Mouse (Mus musculus): ENCODE data around the gene Cmpk1. TPM values are rescaled to one million over a fixed set of nuclear protein-coding genes. Genes with fewer than 3 reads are reported as not detected.
"Not testable (repeated sequence)": the region's sequence is repeated elsewhere in the genome, so short reads cannot be mapped to it uniquely, and the experiment has no call there.

Cmpk1 gene
- polyA plus RNA-seq, 1 experiment from 2014 or later, result 229 TPM

- no peaks in the 10 kb centered on the region for H3K36me3 ChIP-seq (ENCODE audit: control insufficient read depth, insufficient read depth, low read length)
- peak; percentile 66 for ATAC-seq
- H3K9me3 ChIP-seq (replicated peaks; ENCODE audit: control insufficient read depth, low read length, poor library complexity, severe bottlenecking), result no peaks in the 10 kb centered on the region
- peak overlapping the region; percentile 100 for H3K27ac ChIP-seq (ENCODE audit: low read length)
- peaks cover 24% of the 10 kb centered on the region for H3K4me1 ChIP-seq (ENCODE audit: control insufficient read depth, insufficient read depth, low read length)
- H3K4me2 ChIP-seq (ENCODE audit: low read length), result peak overlapping the region; percentile 88
- peak overlapping the region; percentile 87 for H3K4me3 ChIP-seq (ENCODE audit: low read depth, low read length)
- H3K9ac ChIP-seq (ENCODE audit: low read depth, low read length), result peak overlapping the region; percentile 98
- 3% methylated on average over 8 of the region's 8 CpGs for WGBS
- no peaks in the 10 kb centered on the region for H3K27me3 ChIP-seq (ENCODE audit: control insufficient read depth, insufficient read depth, low read depth, low read length)
These were observed 840 bp downstream of the Cmpk1 start for GRCm38 (mm10) chr4:114986211-114986590.

DNA sequence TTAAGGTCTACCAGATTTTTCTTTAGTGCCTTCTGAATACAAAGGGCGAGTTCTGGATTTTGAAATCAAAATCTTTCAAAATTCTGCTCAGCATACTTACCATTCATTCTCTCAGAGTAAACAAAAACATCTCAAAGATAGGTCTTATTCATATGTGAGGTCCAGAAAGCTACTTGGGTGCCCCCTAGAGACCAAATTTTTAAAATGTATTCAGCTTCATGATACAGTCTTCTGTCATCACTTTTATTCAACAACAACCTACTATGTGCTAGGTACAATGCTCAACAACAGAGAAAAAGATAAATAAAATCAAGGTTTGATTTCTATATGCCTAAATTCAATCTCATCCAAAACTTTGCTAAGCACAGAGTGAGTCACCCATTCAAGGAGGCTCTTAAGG lies 4.0 kb downstream of the Cmpk1 start:
- H3K9ac ChIP-seq (ENCODE audit: low read depth, low read length), result no peak overlapping the region

DNA sequence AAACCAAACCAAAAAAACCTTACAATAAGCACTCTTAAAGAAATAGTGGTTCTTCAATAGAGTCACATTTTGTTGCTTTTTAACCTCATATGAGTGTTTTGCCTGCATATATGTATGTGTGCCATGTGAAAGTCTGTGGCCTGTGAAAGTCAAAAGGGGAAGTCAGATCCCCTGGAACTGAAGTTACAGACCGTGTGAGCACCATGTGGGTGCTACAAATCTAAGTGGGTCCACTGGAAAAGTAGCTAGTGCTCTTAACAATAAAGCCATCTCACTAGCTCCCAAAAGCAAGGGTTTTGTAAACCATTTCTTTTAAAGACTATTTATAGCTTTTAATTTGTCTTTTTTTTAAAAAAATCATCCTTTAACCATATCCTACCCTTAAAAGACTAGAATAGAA lies 4.4 kb downstream of the Cmpk1 start:
- Histone ChIP-seq H3K4me1 (ENCODE audit: control insufficient read depth, insufficient read depth, low read length) (peaks cover 20% of the 10 kb centered on the region), H3K36me3 (ENCODE audit: control insufficient read depth, insufficient read depth, low read length) (no peaks in the 10 kb centered on the region), H3K9ac (ENCODE audit: low read depth, low read length) (no peak overlapping the region), H3K27me3 (ENCODE audit: control insufficient read depth, insufficient read depth, low read depth, low read length) (no peaks in the 10 kb centered on the region), H3K9me3 (replicated peaks; ENCODE audit: control insufficient read depth, low read length, poor library complexity, severe bottlenecking) (no peaks in the 10 kb centered on the region), H3K4me3 (ENCODE audit: low read depth, low read length) (no peak overlapping the region), H3K27ac (ENCODE audit: low read length) (no peak overlapping the region), H3K4me2 (ENCODE audit: low read length) (no peak overlapping the region)
- WGBS, result 83% methylated on average over 1 of the region's 1 CpGs
- no peak for ATAC-seq

More for the DNA sequence above, 4.0 kb downstream of the Cmpk1 start:
- Histone ChIP-seq H3K9me3 (replicated peaks; ENCODE audit: control insufficient read depth, low read length, poor library complexity, severe bottlenecking) (no peaks in the 10 kb centered on the region), H3K27ac (ENCODE audit: low read length) (no peak overlapping the region), H3K4me2 (ENCODE audit: low read length) (no peak overlapping the region), H3K36me3 (ENCODE audit: control insufficient read depth, insufficient read depth, low read length) (no peaks in the 10 kb centered on the region), H3K27me3 (ENCODE audit: control insufficient read depth, insufficient read depth, low read depth, low read length) (no peaks in the 10 kb centered on the region), H3K4me1 (ENCODE audit: control insufficient read depth, insufficient read depth, low read length) (peaks cover 24% of the 10 kb centered on the region), H3K4me3 (ENCODE audit: low read depth, low read length) (no peak overlapping the region)
- ATAC-seq, result no peak
- 95% methylated on average over 1 of the region's 1 CpGs for WGBS

DNA sequence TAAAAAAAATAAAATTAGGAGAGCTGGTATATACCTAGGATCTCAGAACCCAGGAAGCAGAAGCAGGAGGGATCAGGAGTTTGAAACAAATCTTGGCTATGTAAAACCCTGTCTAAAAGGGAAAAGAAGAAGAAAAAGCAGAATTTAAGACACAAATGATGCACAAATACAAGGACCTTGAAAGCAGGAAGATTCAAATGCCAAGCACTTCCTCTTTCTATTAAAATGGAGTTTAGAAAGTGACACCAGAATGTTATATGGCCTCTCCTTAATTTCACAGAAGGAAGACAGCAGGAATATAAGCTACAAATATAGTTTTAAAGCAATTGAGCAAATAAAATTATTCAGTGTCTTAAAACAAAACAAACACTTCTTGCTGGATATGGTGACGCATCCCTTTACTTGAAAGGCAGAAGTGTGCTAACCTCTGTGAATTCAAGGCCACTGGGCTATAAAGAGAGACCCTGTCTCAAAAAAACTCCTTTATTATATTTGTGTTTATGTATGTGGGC lies 13.8 kb downstream of the Cmpk1 start:
- WGBS, result 100% methylated on average over 1 of the region's 1 CpGs
- Histone ChIP-seq H3K4me1 (ENCODE audit: control insufficient read depth, insufficient read depth, low read length) (no peaks in the 10 kb centered on the region), H3K4me2 (ENCODE audit: low read length) (no peak overlapping the region), H3K27ac (ENCODE audit: low read length) (no peak overlapping the region), H3K27me3 (ENCODE audit: control insufficient read depth, insufficient read depth, low read depth, low read length) (no peaks in the 10 kb centered on the region), H3K9ac (ENCODE audit: low read depth, low read length) (no peak overlapping the region), H3K4me3 (ENCODE audit: low read depth, low read length) (no peak overlapping the region), H3K36me3 (ENCODE audit: control insufficient read depth, insufficient read depth, low read length) (no peaks in the 10 kb centered on the region), H3K9me3 (replicated peaks; ENCODE audit: control insufficient read depth, low read length, poor library complexity, severe bottlenecking) (no peaks in the 10 kb centered on the region)
- no peak for ATAC-seq

- no peaks in the 10 kb centered on the region for H3K4me1 ChIP-seq (ENCODE audit: control insufficient read depth, insufficient read depth, low read length)
- no peak for ATAC-seq
- no peak overlapping the region for H3K4me3 ChIP-seq (ENCODE audit: low read depth, low read length)
- H3K9me3 ChIP-seq (replicated peaks; ENCODE audit: control insufficient read depth, low read length, poor library complexity, severe bottlenecking), result no peaks in the 10 kb centered on the region
- no peak overlapping the region for H3K9ac ChIP-seq (ENCODE audit: low read depth, low read length)
- no peak overlapping the region for H3K27ac ChIP-seq (ENCODE audit: low read length)
- H3K36me3 ChIP-seq (ENCODE audit: control insufficient read depth, insufficient read depth, low read length), result peaks cover 11% of the 10 kb centered on the region; the same call in 1 of the 2 replicates
- WGBS, result 94% methylated on average over 5 of the region's 5 CpGs
- H3K4me2 ChIP-seq (ENCODE audit: low read length), result no peak overlapping the region
- H3K27me3 ChIP-seq (ENCODE audit: control insufficient read depth, insufficient read depth, low read depth, low read length), result no peaks in the 10 kb centered on the region
These were observed 16.3 kb downstream of the Cmpk1 start for GRCm38 (mm10) chr4:114970736-114971135.

- not testable (repeated sequence) for H3K27ac ChIP-seq (ENCODE audit: low read length); H3K4me1 ChIP-seq (ENCODE audit: control insufficient read depth, insufficient read depth, low read length); H3K4me2 ChIP-seq (ENCODE audit: low read length); H3K27me3 ChIP-seq (ENCODE audit: control insufficient read depth, insufficient read depth, low read depth, low read length); ATAC-seq; H3K9me3 ChIP-seq (replicated peaks; ENCODE audit: control insufficient read depth, low read length, poor library complexity, severe bottlenecking); H3K9ac ChIP-seq (ENCODE audit: low read depth, low read length); H3K4me3 ChIP-seq (ENCODE audit: low read depth, low read length)
- 92% methylated on average over 2 of the region's 2 CpGs for WGBS
- H3K36me3 ChIP-seq (ENCODE audit: control insufficient read depth, insufficient read depth, low read length), result peaks cover 13% of the 10 kb centered on the region
These were observed 26.2 kb downstream of the Cmpk1 start for GRCm38 (mm10) chr4:114960881-114961280.

GRCm38 (mm10) chr4:114959533-114959932 lies 27.5 kb downstream of the Cmpk1 start:
- Histone ChIP-seq H3K27me3 (ENCODE audit: control insufficient read depth, insufficient read depth, low read depth, low read length) (no peaks in the 10 kb centered on the region), H3K4me2 (ENCODE audit: low read length) (no peak overlapping the region), H3K36me3 (ENCODE audit: control insufficient read depth, insufficient read depth, low read length) (peaks cover 8% of the 10 kb centered on the region), H3K4me1 (ENCODE audit: control insufficient read depth, insufficient read depth, low read length) (no peaks in the 10 kb centered on the region), H3K9ac (ENCODE audit: low read depth, low read length) (no peak overlapping the region), H3K27ac (ENCODE audit: low read length) (no peak overlapping the region), H3K9me3 (replicated peaks; ENCODE audit: control insufficient read depth, low read length, poor library complexity, severe bottlenecking) (no peaks in the 10 kb centered on the region), H3K4me3 (ENCODE audit: low read depth, low read length) (no peak overlapping the region)
- WGBS, result 97% methylated on average over 2 of the region's 2 CpGs
- ATAC-seq, result no peak

DNA sequence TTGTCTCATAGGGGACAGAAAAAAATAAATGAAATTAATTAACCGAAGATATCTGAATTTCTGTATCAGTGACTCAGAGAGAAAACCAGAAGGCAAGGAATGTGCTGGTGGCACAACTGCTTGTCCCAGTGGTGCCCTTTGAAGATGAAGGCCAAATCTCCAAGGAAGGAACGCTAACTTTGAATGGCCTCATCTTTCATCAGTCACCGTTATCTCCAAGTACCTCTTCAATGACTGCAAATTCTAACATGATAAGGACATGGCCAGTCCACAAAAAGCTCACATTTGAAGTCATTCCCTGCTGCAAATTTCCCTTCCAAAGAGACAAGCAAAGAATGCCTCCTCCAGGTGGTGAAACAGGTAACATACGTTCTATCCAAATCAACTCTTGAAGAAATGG lies 28.3 kb downstream of the Cmpk1 start:
- Histone ChIP-seq H3K4me3 (ENCODE audit: low read depth, low read length) (no peak overlapping the region), H3K9me3 (replicated peaks; ENCODE audit: control insufficient read depth, low read length, poor library complexity, severe bottlenecking) (no peaks in the 10 kb centered on the region), H3K36me3 (ENCODE audit: control insufficient read depth, insufficient read depth, low read length) (peaks cover 8% of the 10 kb centered on the region; the same call in 1 of the 2 replicates), H3K4me2 (ENCODE audit: low read length) (no peak overlapping the region), H3K4me1 (ENCODE audit: control insufficient read depth, insufficient read depth, low read length) (no peaks in the 10 kb centered on the region), H3K9ac (ENCODE audit: low read depth, low read length) (no peak overlapping the region), H3K27ac (ENCODE audit: low read length) (no peak overlapping the region), H3K27me3 (ENCODE audit: control insufficient read depth, insufficient read depth, low read depth, low read length) (no peaks in the 10 kb centered on the region)
- 91% methylated on average over 4 of the region's 4 CpGs for WGBS
- no peak for ATAC-seq

DNA sequence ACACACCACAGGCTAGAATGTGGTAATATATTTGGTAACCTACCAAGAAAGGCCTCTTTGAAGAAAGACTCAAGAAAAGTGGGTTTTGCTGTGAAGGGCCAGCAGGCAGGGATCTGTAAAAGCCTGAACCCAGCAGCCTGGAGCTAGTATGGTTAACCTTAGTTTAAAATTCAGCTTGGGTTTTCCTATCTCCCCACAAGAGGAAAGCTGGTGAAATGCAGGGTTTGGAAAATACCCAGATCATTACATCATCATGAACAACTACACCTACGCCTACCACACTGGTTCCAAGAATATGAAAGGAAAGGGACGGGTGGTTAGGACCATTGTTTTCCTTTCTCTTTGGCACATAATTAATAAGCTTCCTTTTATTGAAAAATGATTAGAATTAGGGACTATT lies 28.8 kb downstream of the Cmpk1 start:
- Histone ChIP-seq H3K9me3 (replicated peaks; ENCODE audit: control insufficient read depth, low read length, poor library complexity, severe bottlenecking) (no peaks in the 10 kb centered on the region), H3K27ac (ENCODE audit: low read length) (no peak overlapping the region), H3K4me2 (ENCODE audit: low read length) (no peak overlapping the region), H3K4me1 (ENCODE audit: control insufficient read depth, insufficient read depth, low read length) (no peaks in the 10 kb centered on the region), H3K27me3 (ENCODE audit: control insufficient read depth, insufficient read depth, low read depth, low read length) (no peaks in the 10 kb centered on the region), H3K36me3 (ENCODE audit: control insufficient read depth, insufficient read depth, low read length) (peaks cover 8% of the 10 kb centered on the region; the same call in 1 of the 2 replicates), H3K9ac (ENCODE audit: low read depth, low read length) (no peak overlapping the region), H3K4me3 (ENCODE audit: low read depth, low read length) (no peak overlapping the region)
- WGBS, result 91% methylated on average over 2 of the region's 2 CpGs
- ATAC-seq, result no peak

Measured in midbrain, embryonic 16.5 days (tissue).